Mouse (Mus musculus) C2C12 (cell line): ENCODE data around the gene Zfp292.

Source experiments
- CEBPB ChIP-seq: IDR thresholded peaks from one replicate; pipeline ENCODE4 v1.6.1; 2011; ENCODE audit warnings: low read depth, mild to moderate bottlenecking, control low read depth, moderate library complexity
- CTCF ChIP-seq: IDR thresholded peaks from one replicate; pipeline ENCODE4 v1.5.1; 2011; ENCODE audit not compliant: control insufficient read depth, insufficient read depth, insufficient read length
- FOSL1 ChIP-seq: IDR thresholded peaks from one replicate; pipeline ENCODE4 v1.8.0; 2011; ENCODE audit warnings: mild to moderate bottlenecking, low read length; ENCODE audit not compliant: poor library complexity, insufficient read depth, severe bottlenecking
- MAX ChIP-seq: IDR thresholded peaks from one replicate; pipeline ENCODE4 v1.6.1; 2011; ENCODE audit warnings: mild to moderate bottlenecking, control low read depth
- MYOD1 ChIP-seq: IDR thresholded peaks from one replicate; pipeline ENCODE4 v1.6.1; 2011; ENCODE audit warnings: low read depth; ENCODE audit not compliant: control insufficient read depth, insufficient read length
- MYOG ChIP-seq: IDR thresholded peaks from one replicate; pipeline ENCODE4 v1.6.1; 2011; ENCODE audit not compliant: control insufficient read depth, insufficient read length; ENCODE audit errors: extremely low read depth
- USF1 ChIP-seq: IDR thresholded peaks from one replicate; pipeline ENCODE4 v1.6.1; 2011; ENCODE audit warnings: low read depth, mild to moderate bottlenecking, control low read depth, moderate library complexity

GRCm38 (mm10) chr4:34882818-34883217, at the start of gene Zfp292:
- TF ChIP-seq CEBPB (no peak), CTCF (no peak), USF1 (peak; percentile 96), MAX (peak; percentile 89), MYOD1 (no peak), MYOG (no peak), FOSL1 (no peak)
